ENCODE assay signal across 13 mouse cellular contexts in genomic region chr5:75974543-75975130, GRCm38 (mm10). TPM values are rescaled to one million over a fixed set of nuclear protein-coding genes. Genes with fewer than 3 reads are reported as not detected.
A peak's percentile ranks its signal among the peaks of the same experiment; 100 is the strongest.
DNase-seq lines count a peak whose midpoint lies in the region; TF ChIP-seq lines count a peak whose summit lies in the region.
"Had no signal": no experiment of that assay in that cellular context is flagged by ENCODE, and none has a peak within 500 bp of the region (broad histone marks: within the 10 kb centered on the region; RNA-seq: fewer than 3 reads in every experiment).

No protein-coding gene starts in this region.

- DNase-seq in heart, adult 2 months = peak; percentile 38 to 51
- DNase-seq in heart, postnatal 14 days = no peak
- DNase-seq in heart, embryonic 10.5 days (ENCODE audit: low spot score) = no peak
- DNase-seq in kidney, postnatal 25 days = peak; percentile 32 to 70
- DNase-seq in lung, postnatal 36 days = peak; percentile 68
- no peak for DNase-seq in spleen, adult 18-20 months
- DNase-seq in cerebellum, postnatal 4 days (ENCODE audit: low spot score in 2 of 2) = no peak
- DNase-seq in ovary, postnatal 10 days (ENCODE audit: low spot score) = no peak
- DNase-seq: cerebellum, postnatal 14 days; right cerebral cortex, postnatal 14 days had no signal

- TF ChIP-seq EP300 in heart, adult 2 months (IDR thresholded peaks at IDR 0.05; ENCODE audit: insufficient read depth, low read depth, low read length) = peak; percentile 69; the same call in 1 of the 2 replicates

- H3K79me2 ChIP-seq in heart, adult 2 months (replicated peaks; ENCODE audit: control insufficient read depth, insufficient read depth, low read length) = no peaks in the 10 kb centered on the region

- TF ChIP-seq CTCF in heart, adult 2 months (IDR thresholded peaks at IDR 0.05) = no peak

- H3K27ac ChIP-seq in heart, adult 2 months = peak overlapping the region; percentile 94
- H3K27ac ChIP-seq in heart, embryonic 10.5 days = no peak overlapping the region
- H3K27ac ChIP-seq: hindbrain, embryonic 13.5 days had no signal

- intact Hi-C loops in heart, adult 2 months (cut with DNase I) = loop anchor here (10.0 kb wide), 1 partner anchor 140 kb away; no protein-coding TSS in a partner anchor
- intact Hi-C loops in heart, postnatal 14 days (cut with DNase I) = loop anchor here (5.0 to 10.0 kb wide), 2 partner anchors 37 to 140 kb away; no protein-coding TSS in a partner anchor

- H3K27me3 ChIP-seq in heart, adult 2 months (ENCODE audit: control insufficient read depth, insufficient read depth, low read length) = 0 out of 2 replicates have a peak, but pooled peaks cover 2% of the 10 kb centered on the region
- H3K27me3 ChIP-seq in heart, embryonic 10.5 days (ENCODE audit: insufficient read depth, poor library complexity, severe bottlenecking) = peaks cover 38% of the 10 kb centered on the region

- H3K4me3 ChIP-seq in heart, adult 2 months = peak overlapping the region; percentile 82
- peak overlapping the region; percentile 79 for H3K4me3 ChIP-seq in heart, embryonic 10.5 days
- H3K4me3 ChIP-seq: forebrain, embryonic 12.5 days had no signal

- H3K9ac ChIP-seq in heart, adult 2 months (ENCODE audit: low read depth, low read length) = no peak overlapping the region; the same call in 1 of the 2 replicates
- H3K9ac ChIP-seq: forebrain, embryonic 12.5 days; hindbrain, embryonic 13.5 days had no signal

- 39% methylated on average over 7 of the region's 7 CpGs for WGBS in heart, adult 2 months
- 54% methylated on average over 7 of the region's 7 CpGs for WGBS in heart, embryonic 10.5 days

- no peak for TF ChIP-seq POLR2A in heart, adult 2 months (IDR thresholded peaks at IDR 0.05; ENCODE audit: insufficient read depth, low read depth, low read length)

- H3K4me1 ChIP-seq in heart, adult 2 months (ENCODE audit: control insufficient read depth, insufficient read depth, low read length) = peaks cover 6% of the 10 kb centered on the region
- H3K4me1 ChIP-seq in heart, embryonic 10.5 days = peaks cover 20% of the 10 kb centered on the region

- peaks cover 31% of the 10 kb centered on the region for H3K36me3 ChIP-seq in heart, adult 2 months (ENCODE audit: control insufficient read depth, insufficient read depth, low read length)
- peaks cover 15% of the 10 kb centered on the region; the same call in 1 of the 2 replicates for H3K36me3 ChIP-seq in heart, embryonic 10.5 days
- H3K36me3 ChIP-seq: forebrain, embryonic 12.5 days; hindbrain, embryonic 13.5 days had no signal

- no peaks in the 10 kb centered on the region for H3K9me3 ChIP-seq in heart, embryonic 10.5 days
- H3K9me3 ChIP-seq: forebrain, embryonic 12.5 days; hindbrain, embryonic 13.5 days had no signal

RNA-seq across cellular contexts. Expression of gene Kdr, which starts 3.6 kb away (rescaled TPM):
- 10 to 100 TPM; 70.7 to 78.2 TPM for total RNA-seq in heart, adult 2 months (2021)
- 38.3 and 73.9 TPM in 2 replicates for polyA plus RNA-seq in heart, adult 2 months (2012; rRNA removed)
- 100 to 1,000 TPM in 1 of 2 experiments, 10 to 100 TPM in 1; 89.7 to 101 TPM for total RNA-seq in heart, postnatal 14 days (2021)
- polyA plus RNA-seq in heart, embryonic 10.5 days (2016; fragmentation: Nextera tagmentation; extraction: Ambion mirVana) = 36.7 and 48.1 TPM in 2 replicates
- total RNA-seq: monocyte, adult 5-6 weeks had no signal

Comparison
In these comparisons a context has a peak if more than half of its experiments do, and no peak if none do; other contexts are left out.
1. DNase-seq: peak in heart, adult 2 months (2 of 2), kidney, postnatal 25 days (2 of 2) and lung, postnatal 36 days (single experiment); none in heart, postnatal 14 days (0 of 2), heart, embryonic 10.5 days (single experiment), spleen, adult 18-20 months (0 of 2), cerebellum, postnatal 4 days (0 of 2) and ovary, postnatal 10 days (single experiment).